Comparison of ENCODE assay signal across 30 mouse cellular contexts in the genomic region with DNA sequence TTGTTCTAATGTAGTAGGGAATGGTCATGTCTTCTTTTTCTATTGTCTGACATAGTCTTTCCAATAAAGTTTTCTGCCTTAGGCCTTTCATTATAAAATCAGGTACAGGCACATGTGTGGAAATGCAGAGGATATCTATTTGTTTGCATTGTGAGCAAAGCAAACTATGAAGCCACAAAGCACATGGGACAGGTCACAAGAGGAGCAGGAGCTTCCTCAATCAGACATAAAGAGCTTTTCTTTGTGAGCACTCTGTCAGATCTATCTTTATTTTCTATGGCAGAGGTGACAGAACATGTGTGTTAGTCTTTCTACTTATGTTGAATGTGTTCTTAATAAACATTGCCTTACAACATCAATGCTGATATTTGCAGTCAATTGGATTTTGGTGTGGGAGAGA.
"Had no signal": no experiment of that assay in that cellular context is flagged by ENCODE, and none has a peak within 500 bp of the region (broad histone marks: within the 10 kb centered on the region; RNA-seq: fewer than 3 reads in every experiment).

No protein-coding gene starts in this region.

- H3K9ac ChIP-seq: limb, embryonic 12.5 days; limb, embryonic 13.5 days; limb, embryonic 15.5 days; liver, embryonic 13.5 days; liver, embryonic 14.5 days; liver, embryonic 15.5 days; lung, embryonic 14.5 days; lung, embryonic 15.5 days; midbrain, embryonic 12.5 days; midbrain, embryonic 13.5 days; midbrain, embryonic 15.5 days; neural tube, embryonic 12.5 days had no signal

- H3K9me3 ChIP-seq: limb, embryonic 10.5 days; limb, embryonic 12.5 days; limb, embryonic 13.5 days; limb, embryonic 15.5 days; liver, embryonic 13.5 days; liver, embryonic 15.5 days; lung, embryonic 15.5 days; midbrain, embryonic 10.5 days; midbrain, embryonic 12.5 days; midbrain, embryonic 13.5 days; midbrain, embryonic 15.5 days; neural tube, embryonic 12.5 days had no signal

- H3K4me1 ChIP-seq: limb, embryonic 10.5 days; limb, embryonic 12.5 days; limb, embryonic 15.5 days; liver, embryonic 13.5 days; liver, embryonic 15.5 days; lung, embryonic 15.5 days; megakaryocyte, embryonic 14.5 days; midbrain, embryonic 12.5 days; midbrain, embryonic 15.5 days; neural tube, embryonic 12.5 days had no signal

- H3K4me2 ChIP-seq: limb, embryonic 12.5 days; limb, embryonic 13.5 days; limb, embryonic 15.5 days; liver, embryonic 11.5 days; liver, embryonic 13.5 days; liver, embryonic 15.5 days; lung, embryonic 14.5 days; lung, embryonic 15.5 days; midbrain, embryonic 11.5 days; midbrain, embryonic 12.5 days; midbrain, embryonic 13.5 days; midbrain, embryonic 15.5 days; neural tube, embryonic 12.5 days had no signal

- ATAC-seq: lung, postnatal 0 days; midbrain, embryonic 13.5 days; midbrain, embryonic 15.5 days; midbrain, embryonic 16.5 days had no signal

- H3K27ac ChIP-seq: left cerebral cortex, adult 2 months; limb, embryonic 10.5 days; limb, embryonic 12.5 days; limb, embryonic 13.5 days; limb, embryonic 15.5 days; liver, embryonic 13.5 days; liver, embryonic 14.5 days; liver, embryonic 15.5 days; lung, embryonic 15.5 days; macrophage; midbrain, embryonic 10.5 days; midbrain, embryonic 12.5 days; midbrain, embryonic 13.5 days; midbrain, embryonic 15.5 days; neural tube, embryonic 12.5 days had no signal

- H3K36me3 ChIP-seq: limb, embryonic 10.5 days; limb, embryonic 12.5 days; limb, embryonic 13.5 days; limb, embryonic 15.5 days; liver, embryonic 13.5 days; liver, embryonic 15.5 days; lung, embryonic 15.5 days; midbrain, embryonic 10.5 days; midbrain, embryonic 12.5 days; midbrain, embryonic 13.5 days; midbrain, embryonic 15.5 days; neural tube, embryonic 12.5 days had no signal

- H3K4me3 ChIP-seq: left cerebral cortex, adult 2 months; limb, embryonic 10.5 days; limb, embryonic 12.5 days; limb, embryonic 13.5 days; limb, embryonic 15.5 days; liver, embryonic 13.5 days; liver, embryonic 15.5 days; lung, embryonic 15.5 days; megakaryocyte, embryonic 14.5 days; midbrain, embryonic 10.5 days; midbrain, embryonic 12.5 days; midbrain, embryonic 13.5 days; midbrain, embryonic 15.5 days; myocyte; neural tube, embryonic 12.5 days had no signal

- DNase-seq: left cerebral cortex, postnatal 4 days; liver, embryonic 13.5 days; lung, adult 18-20 months; lung, adult 2 months; lung, embryonic 14.5 days; lung, postnatal 10 days; lung, postnatal 14 days; lung, postnatal 36 days; lung, postnatal 4 days; midbrain, embryonic 14.5 days had no signal

- H3K27me3 ChIP-seq: limb, embryonic 12.5 days; limb, embryonic 13.5 days; limb, embryonic 15.5 days; liver, embryonic 13.5 days; liver, embryonic 15.5 days; lung, embryonic 15.5 days; megakaryocyte, embryonic 14.5 days; midbrain, embryonic 12.5 days; midbrain, embryonic 13.5 days; midbrain, embryonic 15.5 days; neural tube, embryonic 12.5 days had no signal
